Mouse (Mus musculus): ENCODE results near the gene Nxph1.

Nxph1 gene

DNA sequence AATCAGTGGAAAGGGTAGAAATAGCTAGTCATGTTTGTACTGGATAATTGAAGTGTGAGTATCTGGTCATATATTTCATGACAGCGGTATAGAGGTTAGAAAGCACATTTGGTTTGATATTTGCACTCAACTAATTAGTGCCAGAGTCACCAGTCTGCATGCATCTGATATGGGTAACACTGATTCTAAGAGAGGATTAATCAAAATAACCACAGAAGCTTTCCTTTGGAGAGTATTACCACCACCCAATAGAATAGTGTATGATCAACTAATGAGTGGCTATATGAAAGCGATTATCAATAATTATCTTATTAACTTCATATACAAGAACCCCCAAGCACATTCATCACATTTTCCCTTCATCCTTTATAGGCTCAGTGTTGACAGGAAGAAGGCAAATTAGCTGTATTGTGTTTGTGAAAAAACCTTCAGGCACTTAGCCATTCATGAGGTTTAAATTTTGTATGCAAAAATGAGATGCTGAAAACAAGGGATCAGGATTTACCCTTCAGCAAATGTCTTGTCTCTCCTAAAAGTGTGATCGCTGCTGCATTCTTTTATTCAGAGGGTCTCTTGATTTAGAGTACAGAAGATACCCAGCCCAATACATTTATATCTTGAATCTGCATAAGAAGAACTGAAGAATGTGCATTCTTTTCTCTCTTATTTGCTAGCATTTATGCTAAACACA lies 185.5 kb downstream of the Nxph1 start:
- DNase-seq (ENCODE audit: low spot score), result no peak

GRCm38 (mm10) chr6:9147966-9148365 lies 199.7 kb downstream of the Nxph1 start:
- no peak for DNase-seq (ENCODE audit: low spot score)

DNA sequence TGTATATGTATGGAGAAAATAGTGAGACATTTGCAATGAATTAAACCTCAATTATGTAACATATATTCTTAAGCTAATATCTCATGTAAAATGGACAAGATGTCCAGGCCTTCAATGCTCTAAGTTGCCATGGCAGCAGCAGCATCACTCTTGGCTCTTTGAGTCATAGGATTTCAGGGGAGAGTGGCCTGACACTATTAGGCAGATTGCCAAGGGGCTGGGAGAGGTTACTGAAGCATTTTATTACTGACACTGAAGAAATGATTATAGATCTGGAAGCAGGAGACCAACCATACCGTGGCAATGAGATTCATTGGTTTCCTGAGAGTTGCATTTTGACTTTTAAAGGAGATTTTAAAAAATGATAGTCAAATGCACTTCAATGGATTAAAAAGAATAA lies 201.6 kb downstream of the Nxph1 start:
- no peak for DNase-seq (ENCODE audit: low spot score)

DNA sequence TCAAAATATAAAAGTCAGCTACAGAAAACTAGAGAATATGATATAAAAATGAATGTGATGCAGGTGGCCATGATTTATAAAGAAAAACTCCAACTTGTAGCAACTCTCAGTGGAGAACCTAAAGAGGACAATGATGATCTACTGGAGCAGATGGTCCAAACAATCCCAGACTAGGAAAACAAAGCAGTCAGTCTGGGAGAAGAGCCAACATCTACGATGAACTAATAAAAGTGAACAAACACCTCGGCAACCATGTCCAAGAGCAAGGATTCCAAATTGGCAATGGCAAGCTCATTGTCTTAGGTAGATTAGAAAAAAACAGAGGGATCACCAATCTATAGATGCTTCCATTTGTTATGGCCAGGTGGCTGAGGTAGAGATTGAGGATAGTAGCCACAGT lies 211.0 kb downstream of the Nxph1 start:
- no peak for DNase-seq (ENCODE audit: low spot score)

DNA sequence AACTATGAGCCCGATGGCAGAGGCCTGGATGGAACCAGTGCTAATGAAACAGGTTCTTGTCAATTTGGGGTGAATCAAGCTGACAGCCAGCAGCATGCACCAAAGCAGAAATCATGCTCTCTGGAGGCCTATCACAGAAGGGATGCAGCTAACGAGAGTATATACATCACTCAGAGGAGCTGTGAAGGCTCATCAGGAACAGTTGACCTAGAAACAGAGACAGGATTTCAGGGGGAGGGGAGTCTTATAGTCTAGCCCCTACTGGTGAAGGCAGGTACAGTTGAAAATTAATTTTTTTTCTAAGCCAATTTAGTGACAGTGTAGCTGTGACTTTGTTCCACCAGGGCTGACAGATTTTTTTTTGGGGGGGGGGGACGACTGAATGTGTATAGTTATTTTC lies 234.2 kb downstream of the Nxph1 start:
- no peak for DNase-seq (ENCODE audit: low spot score)

GRCm38 (mm10) chr6:9210730-9211129 lies 262.5 kb downstream of the Nxph1 start:
- no peak for DNase-seq (ENCODE audit: low spot score)

GRCm38 (mm10) chr6:9220724-9221453 lies 272.7 kb downstream of the Nxph1 start:
- DNase-seq (ENCODE audit: low spot score), result no peak

- DNase-seq (ENCODE audit: low spot score), result peak; percentile 7
Measured at GRCm38 (mm10) chr6:9234802-9235201, 286.6 kb downstream of the Nxph1 start.

DNA sequence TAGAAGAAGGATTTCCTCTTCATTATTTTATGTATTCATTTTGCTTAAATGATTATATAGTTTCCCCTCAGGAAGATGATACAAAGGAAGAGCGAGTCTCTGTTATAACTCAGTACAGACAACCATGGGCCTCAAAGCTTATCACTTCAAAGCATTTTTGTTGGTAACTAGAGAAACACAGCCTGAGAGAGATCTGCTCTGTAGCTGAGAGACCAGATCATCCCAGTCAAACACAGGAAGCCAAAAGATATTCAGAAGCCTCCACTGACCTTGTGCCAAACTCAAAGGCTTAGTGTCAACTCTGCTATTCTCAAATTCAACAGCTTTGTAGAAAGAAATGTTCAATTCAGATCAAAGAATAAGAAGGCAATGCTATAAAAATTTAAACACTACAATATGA lies 319.8 kb downstream of the Nxph1 start:
- DNase-seq (ENCODE audit: low spot score), result no peak

Measured in ovary, postnatal 14 days (tissue).